Mouse (Mus musculus) layer of hippocampus, adult 9-11 months (tissue): ENCODE measurements around the gene Tfdp2.
"Not testable (repeated sequence)": the region's sequence is repeated elsewhere in the genome, so short reads cannot be mapped to it uniquely, and the experiment has no call there.

ENCODE experiments used
- DNase-seq: peaks from one replicate; pipeline ENCODE4 v3.0.0; 2022

Gene Tfdp2

DNA sequence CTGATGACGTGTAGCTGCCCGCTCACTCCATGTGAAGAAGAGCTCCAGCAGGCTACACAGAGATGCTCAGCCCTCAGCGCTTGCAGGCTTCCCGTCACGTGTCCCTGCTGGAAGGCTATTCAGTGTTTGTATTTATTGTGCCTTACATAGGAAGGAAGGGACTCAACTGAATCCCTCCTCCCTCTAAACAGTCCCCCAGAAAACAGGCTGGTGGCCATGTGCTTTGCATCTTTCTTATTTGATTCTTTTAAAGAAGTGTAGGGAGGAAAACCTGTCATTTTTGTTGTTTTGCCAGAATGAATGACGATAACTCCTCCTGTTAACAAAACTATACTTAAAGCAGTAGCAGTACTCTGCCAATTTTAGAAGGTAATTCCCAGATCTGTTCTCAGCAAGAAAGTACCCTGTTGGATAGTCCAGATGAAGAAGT is 124.5 kb downstream of the Tfdp2 start:
- DNase-seq = peak; percentile 32

DNA sequence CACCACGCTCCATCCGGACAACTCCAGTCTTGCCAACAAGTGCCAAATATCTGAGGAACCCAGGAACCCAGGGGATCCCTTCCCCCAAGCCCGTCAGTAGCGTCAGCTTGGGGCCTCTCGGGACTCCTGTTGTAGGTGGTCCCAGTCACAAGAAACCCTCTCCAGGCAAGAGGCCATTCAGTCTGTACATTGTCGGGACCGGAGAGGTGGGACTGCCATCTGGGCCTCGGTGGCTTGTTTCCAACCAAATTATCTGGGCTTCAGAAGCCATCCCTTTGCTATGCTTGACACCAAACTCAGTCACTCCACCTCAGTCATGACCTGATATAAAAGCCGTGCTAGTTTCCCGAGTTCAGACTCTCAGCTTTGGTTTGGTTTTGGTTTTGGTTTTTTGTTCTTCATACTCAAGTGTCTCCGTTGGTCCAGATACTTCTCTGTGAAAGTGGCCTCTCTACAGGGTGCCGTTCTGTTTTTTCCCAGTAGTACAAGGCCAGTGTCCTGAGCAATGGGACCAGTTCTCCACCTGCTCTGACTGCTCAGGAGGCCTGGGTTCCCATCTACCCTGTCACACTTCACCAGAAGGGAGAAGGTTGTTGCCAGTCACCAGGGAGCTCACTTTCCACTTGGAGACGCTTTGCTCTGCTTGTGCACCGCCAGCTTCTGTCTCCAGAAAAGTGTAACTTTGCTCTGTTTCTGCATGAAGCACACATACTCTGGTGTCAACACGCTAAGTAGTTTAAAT is 126.5 kb downstream of the Tfdp2 start:
- no peak for DNase-seq

DNA sequence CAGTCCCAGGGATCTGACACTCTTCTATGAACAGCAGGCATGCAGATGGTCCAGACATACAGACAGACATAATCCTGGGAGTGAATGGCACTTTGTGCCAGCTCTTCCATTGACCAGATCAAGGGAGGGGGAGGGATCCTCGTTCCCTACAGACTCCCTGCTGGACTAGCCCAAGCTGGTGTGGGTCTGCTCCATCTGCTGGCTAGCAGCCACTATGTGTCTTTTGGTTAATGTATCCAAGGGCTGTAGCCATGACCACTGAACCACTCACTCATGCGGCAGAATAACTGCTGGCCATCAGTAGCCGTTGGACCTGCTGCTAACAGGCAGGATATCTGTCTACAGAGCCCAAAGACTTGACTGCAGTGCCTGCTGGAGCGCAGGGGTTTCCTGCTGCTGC is 128.4 kb downstream of the Tfdp2 start:
- no peak for DNase-seq

DNA sequence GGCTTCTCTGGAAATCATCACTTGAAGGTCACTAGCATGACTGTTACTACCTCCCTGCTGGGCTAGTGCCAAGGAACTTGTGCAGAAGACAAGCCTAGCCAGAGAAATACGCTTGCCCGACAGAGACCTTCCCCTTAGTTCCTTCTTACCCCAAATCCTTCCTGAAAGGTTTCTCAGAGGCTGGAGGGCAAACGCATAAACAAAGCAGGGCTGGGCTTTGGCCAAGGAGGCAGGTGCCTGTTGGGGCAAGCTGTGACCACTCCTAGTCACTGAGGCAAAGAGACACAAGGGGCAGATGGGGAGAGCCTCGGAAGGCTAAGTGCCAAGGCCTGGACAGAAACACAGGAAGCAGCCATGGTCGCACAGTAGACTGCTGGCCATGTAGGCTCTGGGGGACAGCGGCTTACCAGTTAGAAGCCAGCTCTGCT is 130.4 kb downstream of the Tfdp2 start:
- DNase-seq = no peak

DNA sequence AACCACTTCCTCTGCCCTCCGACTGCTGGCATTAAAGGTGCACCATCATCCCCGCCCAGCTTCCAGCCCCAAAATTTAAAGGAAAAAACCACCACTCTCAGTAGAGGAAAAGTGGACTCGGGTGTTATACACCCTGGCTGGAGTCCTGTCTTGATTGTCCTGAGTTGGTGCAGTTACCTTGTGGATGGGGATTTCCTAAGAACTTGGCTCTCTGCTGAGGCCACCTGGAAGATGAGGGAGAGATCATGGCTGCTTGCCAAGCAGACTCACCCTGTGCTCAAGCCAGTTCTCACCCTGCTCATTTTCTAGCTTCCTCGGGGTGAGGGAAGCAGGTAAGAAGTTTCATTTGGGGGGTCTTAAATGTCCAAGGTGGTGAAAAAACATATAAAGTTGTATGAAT is 132.2 kb downstream of the Tfdp2 start:
- no peak for DNase-seq

DNA sequence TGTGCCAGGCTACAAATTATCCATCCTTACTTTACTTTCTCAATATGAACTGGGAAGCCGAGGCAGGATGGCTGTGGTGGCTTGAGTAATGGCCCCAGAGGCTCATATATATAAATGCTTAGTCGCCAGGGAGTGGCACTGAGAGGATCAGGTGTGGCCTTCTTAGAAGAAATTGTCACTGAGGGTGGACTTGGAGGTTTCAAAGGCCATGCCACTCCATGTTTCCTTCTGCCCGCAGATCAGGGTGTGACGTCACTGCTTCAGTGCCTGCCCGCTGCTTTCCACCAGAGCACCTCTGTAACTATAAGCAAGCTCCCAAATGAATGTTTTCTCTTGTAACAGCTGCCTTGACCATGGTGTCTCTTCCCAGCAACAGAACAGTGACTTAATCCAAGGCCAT is 135.1 kb downstream of the Tfdp2 start:
- DNase-seq = no peak

DNA sequence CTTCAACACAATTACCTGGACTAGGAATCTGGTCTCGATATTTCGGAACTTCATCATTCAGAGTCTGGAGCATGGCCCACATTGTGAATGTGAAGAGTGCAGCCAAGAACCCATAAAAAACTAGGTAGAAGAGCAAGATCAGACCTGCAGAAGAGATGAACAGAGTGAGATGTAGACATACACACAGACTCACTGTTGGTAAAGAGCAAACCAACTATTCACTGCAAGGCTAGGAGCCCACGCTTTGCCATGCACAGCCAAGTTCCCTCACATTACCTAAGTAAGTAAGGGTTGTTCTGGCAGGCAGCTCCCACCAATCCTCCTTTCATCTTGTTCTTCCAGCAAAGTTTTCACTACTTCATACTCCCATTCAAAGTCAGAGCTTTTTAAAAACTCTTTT is 149.7 kb downstream of the Tfdp2 start:
- DNase-seq = no peak

DNA sequence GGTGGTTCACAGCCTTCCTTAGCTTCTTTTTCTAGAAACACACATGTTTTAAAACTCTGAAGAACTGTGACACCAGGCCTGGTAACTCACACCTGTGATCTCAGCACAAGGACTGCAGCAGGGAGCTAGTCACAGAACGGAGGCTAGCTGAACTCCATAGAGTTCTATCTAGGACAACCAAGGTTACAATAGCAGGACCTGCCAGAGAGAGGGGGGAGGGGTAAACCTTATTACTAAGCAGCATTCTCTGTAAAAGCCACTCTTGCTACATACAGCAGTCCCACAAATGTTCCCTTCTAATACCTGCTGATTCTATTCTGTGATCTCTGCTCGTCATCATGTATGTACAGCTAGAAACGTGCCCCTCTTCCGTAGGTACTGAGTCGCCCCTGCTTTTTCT is 152.8 kb downstream of the Tfdp2 start:
- DNase-seq = no peak

DNA sequence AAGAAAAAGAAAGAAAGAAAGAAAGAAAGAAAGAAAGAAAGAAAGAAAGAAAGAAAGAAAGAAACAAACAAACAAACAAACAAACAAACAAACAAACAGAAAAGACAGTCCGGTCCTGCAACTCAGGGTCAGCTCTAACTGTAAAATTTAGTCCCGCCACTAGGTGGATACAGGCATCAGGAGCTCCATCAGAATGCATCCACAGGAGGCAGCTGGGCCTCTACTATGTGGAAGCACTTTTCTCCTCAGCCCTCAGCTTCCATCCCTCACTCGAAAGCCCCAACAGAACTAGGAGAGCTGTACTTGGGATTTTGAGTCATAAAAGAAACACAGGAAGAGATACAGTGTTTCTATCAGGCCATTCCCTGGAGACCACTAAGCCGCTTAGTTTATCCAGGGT is 153.9 kb downstream of the Tfdp2 start:
- DNase-seq = peak; percentile 66

DNA sequence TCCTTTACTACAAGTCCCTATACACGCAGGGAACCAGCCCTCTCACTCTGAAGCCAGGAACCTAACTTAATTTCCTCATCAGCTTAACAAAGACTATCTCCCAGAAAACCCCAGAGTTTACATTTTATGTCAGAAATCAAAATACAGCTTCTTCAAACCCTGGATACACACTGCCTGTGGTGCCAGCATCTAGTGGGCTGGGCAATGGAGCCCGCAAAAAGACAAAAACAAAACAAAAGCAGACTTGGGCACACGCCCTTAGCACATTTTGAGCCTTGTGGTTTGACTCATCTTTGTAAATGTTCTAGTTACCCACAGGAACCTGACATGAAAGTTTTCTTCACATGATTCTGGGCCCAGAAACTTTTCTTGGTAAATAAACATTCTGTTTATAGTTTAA is 154.4 kb downstream of the Tfdp2 start:
- DNase-seq = no peak

DNA sequence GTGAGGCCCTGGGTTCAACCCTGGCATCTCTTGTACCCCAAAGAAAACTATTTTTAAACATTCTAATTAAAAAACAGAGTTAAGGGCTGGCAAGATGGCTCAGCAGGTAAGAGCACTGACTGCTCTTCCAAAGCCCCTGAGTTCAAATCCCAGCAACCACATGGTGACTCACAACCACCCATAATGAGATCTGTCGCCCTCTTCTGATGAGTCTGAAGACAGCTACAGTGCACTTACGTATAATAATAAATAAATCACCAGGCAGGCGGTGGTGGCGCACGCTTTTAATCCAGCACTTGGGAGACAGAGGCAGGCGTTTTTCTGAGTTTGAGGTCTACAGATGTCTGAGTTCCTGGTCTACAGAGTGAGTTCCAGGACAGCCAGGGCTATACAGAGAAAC is 155.7 kb downstream of the Tfdp2 start:
- not testable (repeated sequence) for DNase-seq

DNA sequence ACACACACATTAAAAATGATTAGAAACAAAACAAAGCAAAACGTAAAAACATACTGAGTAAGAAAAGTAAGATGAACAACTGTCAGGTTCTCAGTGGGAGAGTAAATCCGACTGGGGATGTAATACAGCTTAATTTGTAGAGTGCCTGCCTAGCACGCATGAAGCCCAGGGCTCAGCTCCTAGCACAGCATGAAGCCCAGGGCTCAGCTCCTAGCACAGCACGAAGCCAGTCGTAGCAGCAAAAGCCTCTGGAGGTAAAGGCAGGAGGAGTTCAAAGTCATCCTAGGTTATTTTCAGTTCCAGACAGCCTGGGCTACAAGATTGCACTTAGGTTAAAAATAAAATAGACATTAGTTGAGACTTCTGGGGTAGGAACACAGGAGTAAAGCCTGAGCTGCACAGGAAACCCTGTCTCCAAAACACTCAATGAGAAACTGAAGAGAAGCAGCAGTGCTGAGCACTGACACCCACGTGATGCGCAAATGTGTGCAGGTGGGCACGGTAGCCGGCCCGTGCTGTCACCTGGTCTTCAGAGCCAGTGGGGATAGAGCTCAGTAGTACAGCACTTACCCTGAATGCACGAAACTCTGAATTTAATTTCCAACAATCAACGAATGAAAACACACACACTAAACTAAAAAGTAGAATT is 157.2 kb downstream of the Tfdp2 start:
- DNase-seq = no peak

DNA sequence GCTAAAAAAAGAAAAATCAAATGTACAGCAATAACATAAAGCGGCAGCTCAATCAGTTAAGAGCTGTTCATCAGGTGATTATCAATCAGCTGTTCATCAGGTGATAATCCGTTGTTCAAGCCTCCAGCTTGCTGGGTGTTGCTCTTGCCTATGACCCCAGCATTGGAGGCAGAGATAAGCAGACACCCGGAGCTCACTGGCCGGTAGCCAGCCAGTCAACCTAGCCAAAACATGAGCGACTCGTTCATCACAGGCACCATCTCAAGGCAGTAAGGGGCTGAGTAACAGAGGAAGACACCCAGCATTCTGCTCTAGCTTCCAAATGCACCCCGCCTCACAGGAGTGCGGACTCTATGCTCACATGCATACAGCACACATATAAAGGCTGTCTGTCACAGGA is 157.7 kb downstream of the Tfdp2 start:
- no peak for DNase-seq

DNA sequence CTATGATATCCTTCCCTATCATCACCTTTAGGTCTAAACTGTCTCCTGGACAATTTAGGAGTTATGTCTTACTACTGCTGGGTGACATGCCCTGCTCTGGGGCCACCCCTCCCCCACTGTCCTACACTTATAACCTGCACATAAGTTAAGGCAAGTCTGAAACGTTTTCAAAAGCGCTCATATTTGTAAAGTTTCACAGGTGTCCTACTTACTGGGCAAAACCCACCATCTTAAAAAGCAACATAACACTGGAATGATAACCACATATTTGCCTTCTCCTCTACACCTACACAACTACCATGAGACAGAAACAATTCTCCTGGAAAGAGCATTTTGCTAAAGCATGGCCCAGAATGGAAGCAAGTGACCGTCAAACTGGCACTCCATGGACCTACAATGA is 164.0 kb downstream of the Tfdp2 start:
- no peak for DNase-seq

DNA sequence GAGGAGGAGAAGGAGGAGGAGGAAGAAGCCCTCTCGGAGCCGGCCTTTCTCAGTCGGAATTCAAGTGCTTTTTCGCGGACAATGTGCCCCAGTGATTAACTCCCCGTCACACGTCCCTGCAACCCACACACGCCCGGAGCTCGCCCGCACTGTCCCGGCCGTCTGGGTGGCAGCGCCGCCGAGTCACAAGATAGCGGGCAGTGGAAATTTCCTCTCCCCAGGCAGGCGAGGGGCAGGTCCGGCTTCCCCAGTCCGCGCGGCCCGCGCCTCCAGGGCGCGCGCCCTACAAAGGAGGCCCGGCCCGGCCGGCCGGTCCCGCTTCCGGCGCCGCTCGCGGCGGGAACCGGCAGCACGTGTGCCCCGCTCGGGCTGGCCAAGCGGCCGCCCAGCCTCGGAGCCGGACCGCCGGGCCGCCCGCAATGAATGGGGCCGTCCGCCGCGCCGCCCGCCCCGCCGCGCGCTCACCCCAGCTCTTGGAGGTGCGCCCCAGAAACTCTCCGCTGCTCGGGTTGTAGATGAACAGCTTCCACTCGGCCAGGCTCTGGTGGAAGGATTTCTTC is 167.6 kb downstream of the Tfdp2 start:
- peak; percentile 61 for DNase-seq

DNA sequence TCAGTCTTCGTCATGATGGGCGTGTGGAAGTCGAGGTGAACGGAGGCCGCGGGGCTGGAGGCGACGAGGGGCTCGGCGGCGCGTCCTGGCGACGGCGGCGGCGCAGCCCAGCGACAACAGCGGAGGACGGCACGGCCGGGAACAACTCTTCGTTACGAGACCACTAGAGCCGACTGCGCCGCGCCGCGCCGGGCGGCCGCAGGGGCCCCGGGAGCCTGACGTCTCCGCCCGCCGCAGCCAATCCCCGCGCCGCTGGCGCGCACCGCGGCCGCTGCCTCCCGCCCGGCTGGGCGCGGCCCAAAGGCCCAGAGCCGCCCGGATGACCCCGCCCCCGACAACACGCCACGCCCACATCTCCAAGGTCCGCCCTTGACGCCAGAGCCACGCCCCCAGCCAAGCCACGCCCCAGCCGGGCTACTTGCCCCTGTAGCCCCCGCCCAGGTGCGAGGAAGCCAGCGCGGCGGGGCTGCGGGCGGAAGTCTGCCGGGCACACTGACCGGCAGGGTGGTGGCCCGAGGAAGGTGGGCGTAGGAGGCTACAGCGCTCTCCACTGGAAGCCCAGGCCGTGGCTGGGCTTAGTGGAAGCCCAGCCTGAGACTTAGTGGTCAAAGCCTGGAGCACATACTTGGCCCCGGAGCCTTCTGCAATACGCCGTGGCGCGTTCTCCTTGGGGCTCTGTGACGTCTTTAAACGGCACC is 168.2 kb downstream of the Tfdp2 start, which contains the start of gene Atp1b3:
Gene Atp1b3 (minus strand): TSS at position 302 of the 698 bp plus-strand sequence.
- peak; percentile 97 for DNase-seq

DNA sequence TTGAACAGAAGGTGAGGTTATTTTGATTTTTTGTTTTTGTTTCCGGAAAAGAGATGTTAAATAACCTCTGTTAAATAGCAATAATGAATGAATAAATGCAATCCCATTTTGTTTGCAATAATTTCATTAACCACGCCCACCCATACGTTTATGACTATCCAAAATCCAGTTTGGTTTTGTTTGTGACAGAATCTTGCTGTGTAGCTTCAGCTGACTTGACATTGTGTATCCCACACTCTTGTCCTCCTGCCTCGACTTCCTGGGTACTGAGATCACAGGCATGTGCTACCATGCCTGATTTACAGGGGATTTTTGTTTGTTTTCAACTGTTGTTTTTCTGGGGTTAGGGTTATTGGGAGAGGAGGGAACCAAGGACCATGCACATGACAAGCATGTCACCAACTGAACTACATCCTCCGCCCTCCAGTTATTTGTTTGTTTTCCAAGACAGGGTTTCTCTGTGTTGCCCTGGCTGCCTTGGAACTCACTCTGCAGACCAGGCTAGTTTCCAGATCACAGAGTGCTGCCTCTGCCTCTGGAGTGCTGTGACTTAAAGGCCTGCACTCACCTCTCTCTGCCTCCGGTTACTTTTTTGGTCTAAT is 169.3 kb downstream of the Tfdp2 start:
- DNase-seq = peak; percentile 11

DNA sequence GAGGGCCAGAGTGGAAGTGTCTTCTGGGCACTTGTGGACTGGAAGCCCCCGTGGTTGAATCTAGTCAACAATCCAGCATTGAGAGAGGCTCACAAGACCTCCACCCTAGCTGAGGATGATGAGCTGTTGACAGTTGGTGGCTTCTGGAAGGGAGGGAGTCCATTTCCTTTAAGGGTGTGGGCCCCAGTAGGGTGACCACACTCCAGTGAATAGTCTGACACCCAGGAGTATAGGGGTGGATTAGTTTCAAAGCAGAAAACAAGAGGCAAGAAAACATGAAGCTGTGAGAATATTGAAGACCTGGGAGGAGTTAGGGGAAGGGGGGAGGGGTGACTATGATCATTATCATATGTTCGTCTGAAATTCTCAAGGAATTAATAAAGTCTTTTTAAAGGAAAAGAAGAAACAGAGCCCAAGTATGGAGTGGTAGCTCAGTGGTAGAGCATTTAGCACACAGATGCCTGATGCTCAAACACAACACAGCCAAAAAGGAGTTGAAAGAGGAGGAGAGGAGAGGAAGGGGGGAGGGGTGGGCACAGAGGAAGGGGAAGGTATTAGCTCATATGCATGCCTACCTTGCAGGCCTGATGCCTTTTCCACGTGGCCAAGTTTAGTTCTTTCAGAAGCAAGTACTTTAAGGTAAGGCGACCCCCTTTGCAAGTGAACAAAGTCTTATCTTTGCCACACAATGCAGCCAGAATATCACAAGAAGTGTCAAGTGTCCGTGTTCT is 173.7 kb downstream of the Tfdp2 start:
- no peak for DNase-seq

DNA sequence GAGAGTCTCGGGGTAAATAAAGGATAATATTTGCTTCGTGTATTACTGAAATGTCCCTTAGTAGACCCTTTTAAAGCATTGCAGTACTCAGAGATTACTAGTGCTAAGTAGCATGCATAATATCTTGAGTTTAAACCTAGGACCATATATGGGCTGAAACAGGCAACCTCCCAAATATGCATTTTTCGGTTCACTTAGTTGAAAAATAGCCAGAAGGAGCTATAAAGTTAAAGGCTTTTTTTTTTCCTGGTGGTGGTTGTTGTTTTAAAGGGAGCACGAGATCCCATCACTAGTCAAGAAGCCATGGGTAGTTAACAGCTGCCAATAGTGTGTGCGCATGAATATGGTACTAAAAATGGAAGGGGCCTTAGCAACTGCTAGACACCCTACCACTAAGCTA is 175.0 kb downstream of the Tfdp2 start:
- DNase-seq = no peak
